Mouse (Mus musculus) urinary bladder, postnatal 10 days (tissue): ENCODE results near the gene Pitpnm1.

Experiments
- DNase-seq: peaks from one replicate; pipeline ENCODE4 v3.0.0; 2022; ENCODE audit warnings: low spot score

The Pitpnm1 gene

DNA sequence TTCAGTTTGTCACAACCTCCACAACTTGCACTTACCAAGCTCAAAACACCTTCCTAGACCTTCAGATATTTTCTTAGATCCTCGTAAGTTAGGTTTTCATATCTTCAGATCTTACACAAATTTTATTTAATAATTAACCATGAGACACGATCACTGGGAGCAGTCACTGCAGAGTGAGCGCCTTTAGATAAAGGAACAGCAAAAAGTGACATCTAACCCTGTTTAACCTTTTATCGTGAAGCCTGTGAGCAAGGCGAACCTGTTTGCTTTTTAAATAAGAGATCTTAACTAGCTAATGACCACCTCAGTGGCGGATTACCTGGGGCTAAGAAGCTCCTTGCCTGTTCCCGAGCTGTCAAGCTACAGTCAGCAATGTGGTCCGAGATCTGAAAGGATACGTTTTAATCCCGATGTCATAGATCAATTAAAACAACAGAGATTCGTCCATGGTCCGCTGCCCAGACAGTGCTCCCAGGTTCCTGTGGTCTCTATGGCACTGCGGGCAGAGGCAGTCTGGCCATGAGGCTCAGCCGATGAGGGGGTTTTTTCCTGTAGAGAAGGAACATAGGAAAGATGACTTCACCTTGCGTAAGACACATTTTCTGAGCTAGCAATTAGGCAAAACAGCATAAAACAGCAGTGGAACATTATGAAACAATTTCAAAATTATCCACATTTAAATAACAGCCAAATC lies 30.9 kb upstream of the Pitpnm1 start:
- no peak for DNase-seq

DNA sequence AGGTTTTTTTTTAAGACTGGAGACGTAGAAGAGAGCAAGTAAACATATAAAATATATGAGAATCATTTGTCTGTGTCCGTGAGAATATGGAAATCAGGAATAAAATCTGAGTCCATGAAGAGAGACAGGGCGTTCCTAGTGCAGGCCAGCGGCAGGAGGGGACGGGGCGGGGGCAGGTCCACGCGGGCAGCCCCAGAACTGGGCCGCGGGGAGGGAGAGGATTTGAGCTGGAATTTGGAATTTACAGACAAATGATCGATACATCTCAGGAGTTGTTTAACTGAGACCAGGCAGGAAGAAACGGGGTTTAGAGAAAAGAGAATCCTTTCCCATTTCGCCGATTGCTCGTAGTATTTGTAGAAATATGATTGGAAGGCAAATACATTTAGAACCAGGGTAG lies 29.5 kb upstream of the Pitpnm1 start:
- DNase-seq, result no peak

DNA sequence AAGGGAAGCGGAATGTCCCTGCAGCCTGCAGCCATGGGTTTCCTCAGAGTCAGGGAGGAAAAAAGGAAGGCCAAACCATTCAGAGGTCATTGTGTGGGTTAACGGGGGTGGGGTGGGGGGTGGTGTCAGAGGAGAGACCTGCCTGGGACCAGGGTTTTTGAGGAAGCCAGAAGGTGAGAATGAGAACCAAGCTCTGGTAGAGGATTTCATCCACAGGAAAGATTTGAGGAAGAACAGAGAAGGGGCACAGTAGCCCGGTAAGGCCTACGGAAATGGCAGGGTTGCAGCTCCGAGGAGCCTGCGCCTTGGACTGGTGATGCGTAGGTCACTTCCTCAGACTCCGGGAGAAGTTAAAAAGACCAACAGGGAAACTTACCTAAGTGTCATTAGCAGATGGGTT lies 29.0 kb upstream of the Pitpnm1 start:
- DNase-seq, result no peak

DNA sequence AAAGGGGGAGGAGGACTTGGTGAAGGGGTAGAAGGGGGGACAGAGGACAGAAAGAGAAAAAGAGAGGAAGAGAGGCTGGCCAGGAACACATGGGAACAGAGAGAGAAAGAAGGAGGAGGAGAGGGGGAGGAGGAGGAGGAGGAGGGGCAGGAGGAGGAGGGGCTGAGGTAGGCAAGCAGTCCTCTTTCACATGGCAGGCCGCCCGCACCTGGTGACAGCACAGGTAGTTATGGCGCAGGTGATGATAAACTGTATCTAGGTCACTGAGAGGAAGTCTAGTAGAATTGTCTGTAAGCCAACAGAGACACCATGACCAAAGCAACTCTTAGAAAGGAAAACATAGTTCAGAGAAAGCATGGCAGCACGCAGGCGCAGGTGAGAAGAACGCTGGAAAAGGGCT lies 28.4 kb upstream of the Pitpnm1 start:
- DNase-seq, result no peak

DNA sequence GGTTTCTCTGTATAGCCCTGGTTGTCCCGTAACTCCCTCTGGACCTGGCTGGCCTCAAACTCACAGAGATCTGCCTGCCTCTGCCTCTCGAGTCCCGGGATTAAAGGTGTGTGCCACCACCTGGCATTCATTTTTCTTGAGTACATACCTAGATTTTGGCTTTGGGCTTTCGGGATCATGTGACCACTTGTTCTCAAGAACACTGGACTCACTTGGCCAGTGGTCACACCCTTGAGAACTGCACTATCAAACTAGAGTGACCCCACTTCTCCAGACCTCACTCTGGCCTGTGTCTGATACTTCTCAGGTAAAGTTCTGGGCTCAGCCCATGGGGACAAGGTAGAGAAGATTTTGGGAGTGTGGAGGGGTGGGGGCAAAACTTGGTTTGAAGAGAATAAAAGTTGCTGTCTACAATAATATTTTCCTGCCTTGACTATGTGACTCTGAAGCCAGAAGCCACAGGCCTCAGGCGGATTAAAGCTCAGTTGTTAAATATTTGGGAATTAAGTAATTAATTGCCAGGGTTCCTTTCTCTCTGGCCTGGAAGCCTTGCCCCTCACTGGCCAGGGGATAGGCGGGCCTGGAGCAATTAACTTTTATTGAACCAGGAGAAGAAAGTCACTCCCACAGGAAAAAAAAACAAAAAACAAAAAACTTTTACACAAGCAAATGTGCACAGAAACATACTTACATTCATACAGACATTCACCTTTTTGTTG lies 26.9 kb upstream of the Pitpnm1 start:
- no peak for DNase-seq

DNA sequence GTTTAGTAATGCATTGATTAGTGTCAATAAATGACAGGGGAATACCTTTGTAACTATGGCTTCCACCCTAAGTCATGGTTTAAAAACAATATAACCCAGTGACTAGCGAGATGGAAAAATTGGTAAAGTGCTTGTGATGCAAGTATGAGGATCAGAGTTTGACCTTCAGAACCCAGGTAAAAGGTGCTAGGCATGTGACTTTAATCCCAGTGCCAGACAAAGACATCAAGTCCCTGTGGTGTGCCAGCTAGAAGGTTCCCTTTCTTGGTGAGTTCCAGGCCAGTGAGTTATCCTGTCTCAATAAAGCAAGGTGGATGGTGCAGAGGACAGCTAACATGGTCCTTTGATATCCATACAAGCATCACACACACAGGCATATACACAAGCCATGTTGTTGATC lies 24.3 kb upstream of the Pitpnm1 start:
- no peak for DNase-seq

DNA sequence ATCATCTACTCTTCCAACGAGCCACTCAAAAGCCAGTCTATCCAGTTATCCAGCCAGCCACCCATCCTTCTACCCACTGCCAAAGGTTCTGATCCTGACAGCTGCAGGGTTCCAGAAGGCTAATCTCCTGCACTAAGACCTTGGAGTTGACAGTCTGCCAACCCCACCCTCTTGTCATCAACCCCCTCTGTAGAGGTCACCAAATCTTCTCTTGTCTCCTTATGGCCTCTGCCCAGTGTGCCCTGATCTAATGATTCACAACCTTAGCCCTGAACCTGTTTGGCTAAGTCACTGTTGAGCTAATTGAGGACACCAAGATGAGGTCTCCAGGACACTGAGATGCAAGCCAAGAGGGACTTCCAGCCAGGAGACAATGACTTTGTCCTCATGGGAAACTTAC lies 20.2 kb upstream of the Pitpnm1 start:
- no peak for DNase-seq

DNA sequence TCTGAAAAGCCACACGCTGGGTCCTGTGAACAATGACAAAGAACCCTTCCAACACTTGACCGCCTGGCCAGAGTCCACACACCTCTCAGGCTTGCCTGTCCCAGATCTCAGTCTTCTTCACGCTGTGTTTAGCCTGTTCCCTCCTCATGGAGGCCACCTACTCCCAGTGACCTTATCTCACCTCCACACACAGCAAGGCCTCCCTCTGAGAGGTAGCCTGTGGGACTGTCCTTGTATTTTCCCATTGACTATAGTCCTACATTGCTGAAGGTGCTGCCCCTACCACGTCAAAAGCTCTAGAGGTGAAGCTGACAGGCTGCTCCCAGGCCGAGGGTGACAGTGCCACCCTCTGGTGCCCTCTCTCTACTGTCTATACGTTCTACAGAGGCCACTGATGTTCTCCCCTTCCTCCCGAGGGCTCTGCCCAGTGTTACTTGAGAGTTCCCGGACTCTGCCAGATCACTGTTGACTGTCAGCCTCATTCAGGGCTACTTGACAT lies 19.2 kb upstream of the Pitpnm1 start:
- no peak for DNase-seq

DNA sequence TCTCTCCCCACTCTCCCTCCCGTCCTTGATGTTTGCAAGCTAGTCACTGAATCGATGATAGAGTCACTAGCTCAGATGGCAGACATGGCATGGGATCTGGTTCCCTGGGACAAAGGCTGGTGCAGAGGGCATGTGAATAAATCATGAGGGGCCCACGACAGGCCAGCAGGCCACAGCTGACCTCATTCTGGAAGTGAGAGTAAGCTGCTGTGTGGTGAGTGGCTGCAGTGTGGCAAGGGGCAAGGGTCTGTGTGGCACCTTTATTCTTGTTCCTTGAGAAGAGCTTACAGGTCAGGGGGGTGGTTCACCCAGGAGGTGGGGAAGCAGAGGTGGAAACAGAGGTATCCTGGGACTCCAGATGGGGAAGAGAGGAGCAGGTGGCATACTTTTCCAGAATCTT lies 18.4 kb upstream of the Pitpnm1 start, which contains the start of gene Cabp2:
Cabp2 (plus strand) TSS at position 185 of the 400 bp plus-strand sequence.
- DNase-seq, result no peak

DNA sequence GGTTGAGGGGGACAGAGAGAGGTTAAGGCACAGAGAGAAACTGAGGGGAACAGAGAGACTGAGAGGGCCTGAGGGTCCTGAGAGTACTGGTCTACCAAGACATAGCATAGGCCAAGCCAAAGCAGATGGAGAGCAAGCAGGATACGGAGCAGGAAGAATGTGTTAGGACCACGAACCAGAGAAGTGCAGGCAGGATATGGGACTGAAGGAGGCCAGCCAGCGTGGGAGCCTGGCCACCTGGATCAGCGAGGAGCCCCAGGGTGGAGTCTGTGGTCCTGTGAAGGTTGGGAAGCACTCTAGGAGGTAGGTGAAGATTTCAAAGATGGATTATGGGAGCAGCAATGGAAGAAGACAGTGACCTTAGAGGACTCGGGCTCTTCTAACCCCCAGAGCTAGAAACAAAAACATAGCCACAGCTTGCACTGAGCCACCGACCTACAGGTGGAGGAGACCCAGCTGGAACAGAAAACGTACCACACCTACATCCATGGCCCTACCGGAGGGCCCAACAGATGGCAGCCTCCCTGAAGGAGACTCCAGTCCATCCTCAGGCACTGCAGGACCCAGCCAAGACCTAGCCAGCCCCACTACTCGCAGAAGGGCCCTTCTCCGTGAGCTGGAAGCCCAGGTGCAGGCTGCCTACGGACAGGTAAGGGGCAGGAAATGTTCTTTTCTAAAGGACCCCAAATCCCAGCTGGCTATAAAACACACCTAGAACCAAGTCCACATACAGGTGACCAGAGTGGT lies 17.4 kb upstream of the Pitpnm1 start:
- DNase-seq, result no peak

DNA sequence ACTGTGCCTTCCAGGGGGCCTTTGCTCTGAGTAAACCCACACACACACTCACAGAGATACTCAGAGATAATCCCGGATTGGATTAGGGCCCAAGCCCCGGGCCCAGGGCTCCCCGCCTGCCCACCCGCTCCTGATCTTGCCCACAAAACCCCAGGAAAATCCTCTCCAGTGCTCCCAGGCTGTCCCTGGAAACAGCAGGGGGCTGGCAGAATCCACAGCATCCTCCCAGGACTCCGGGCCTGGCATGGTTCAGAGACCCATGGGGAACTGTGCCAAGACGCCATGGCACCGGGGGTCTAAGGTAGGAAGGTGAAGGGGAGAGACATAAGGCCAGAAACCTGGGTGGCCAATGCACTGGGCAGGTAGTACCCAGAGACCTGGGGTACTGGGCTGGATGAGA lies 16.5 kb upstream of the Pitpnm1 start:
- DNase-seq, result no peak

DNA sequence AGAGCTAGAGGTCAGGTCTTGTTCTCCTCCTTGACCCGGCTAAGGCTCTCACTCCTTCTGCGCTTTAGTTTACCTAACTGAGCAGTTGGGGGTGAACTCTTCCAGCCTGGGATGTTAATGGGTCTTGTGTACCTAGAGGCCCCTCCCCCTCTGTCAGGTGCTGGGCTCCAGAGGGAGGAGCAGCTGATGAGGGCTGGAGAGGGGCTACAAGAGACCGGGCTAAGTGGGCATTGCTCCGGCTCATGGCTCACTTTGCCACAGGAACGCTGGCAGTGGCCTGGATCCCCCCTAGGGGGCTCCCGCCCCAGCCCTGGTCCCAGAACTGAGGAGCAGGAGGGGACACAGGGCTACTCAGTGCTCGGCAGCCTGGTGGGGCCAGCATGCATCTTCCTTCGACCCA lies 16.0 kb upstream of the Pitpnm1 start:
- DNase-seq, result no peak

DNA sequence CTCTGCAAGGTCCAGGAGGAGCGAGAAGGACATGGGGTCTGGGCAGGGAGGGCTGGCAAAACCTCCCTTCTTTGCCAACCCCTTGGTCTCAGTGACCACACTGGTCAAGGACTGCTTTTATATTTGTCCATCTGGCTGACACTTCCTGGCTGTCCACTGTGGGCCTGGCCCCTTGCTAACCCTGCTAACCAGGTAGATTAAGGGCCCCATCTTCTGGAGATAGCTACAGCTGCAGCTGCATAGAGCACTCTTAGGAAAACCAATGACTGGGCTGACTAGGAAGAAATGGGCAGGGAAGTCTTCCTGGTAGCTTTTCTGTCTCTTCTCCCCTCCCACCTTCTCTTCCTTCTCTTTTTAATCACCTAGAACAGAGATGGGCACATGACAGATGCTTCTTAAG lies 14.8 kb upstream of the Pitpnm1 start:
- no peak for DNase-seq

DNA sequence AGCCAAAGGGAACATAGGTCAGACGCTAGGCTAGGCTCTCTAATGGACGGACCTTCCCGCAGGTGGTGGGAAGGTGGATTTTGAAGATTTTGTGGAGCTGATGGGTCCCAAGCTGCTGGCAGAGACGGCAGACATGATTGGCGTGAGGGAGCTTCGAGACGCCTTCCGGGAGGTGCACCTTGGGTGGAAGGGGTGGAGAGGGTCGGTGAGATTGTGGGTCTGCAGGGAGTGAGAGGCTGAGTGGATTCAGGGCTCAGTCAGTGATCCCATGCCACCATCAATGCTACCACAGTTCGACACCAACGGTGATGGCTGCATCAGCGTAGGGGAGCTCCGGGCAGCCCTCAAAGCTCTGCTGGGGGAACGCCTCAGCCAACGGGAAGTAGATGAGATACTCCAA lies 13.6 kb upstream of the Pitpnm1 start:
- DNase-seq, result no peak

DNA sequence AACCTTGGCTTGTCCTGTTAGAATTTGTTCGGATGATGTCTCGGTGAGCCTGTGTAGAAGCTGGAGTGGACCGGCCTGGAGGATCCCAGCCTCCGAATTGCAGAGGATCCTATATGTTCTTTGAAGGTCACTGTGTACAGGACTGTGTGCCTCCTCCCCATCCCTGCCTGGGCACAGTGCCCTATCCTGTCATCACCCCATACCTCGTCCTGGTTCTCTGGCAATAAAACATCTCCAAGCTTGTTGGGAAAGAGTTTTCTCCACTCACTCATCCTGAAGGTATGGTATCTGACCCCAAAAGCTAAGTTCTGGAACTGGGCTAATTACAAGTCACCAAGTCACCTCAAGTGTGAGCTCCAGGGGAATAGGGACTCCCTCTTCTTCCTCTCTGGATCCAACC lies 12.7 kb upstream of the Pitpnm1 start:
- no peak for DNase-seq

DNA sequence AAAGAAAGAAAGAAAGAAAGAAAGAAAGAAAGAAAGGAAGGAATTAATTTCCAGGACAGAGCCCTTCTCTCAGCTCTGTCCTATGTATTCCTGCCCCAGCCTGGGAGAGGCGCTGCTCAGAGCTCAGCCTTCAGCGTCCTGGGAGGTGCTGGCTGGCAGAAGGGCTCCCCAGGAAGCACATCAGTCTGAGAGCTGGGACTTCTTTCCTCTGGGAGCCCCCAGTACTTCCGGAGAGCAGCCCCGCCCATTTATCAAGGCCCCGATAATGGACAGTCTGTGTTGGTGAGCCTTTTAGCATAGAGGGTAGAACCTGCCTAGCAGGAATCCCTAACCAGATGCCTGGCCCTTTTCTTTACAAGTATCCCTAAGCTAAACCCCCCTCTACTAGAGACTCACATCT lies 11.7 kb upstream of the Pitpnm1 start:
- DNase-seq, result no peak

DNA sequence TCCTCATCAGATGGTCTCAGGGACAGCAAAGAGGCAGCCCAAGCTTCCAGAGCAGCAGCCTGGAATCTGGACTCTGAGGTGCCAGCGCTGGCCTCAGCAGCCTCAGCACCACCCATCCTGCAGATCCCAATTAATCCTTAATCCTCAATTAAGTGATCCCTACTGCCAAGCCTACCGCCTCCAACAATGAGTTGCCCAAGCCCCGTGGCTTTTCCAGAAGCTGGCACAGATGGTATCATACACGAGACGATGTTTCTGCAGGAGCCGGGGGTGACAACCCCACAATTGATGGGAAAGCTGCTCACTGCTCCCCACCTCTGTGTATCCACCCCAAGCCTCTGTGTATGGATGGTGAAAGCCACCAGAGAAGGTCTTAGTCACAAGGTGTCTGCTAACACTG lies 10.7 kb upstream of the Pitpnm1 start:
- DNase-seq, result no peak

DNA sequence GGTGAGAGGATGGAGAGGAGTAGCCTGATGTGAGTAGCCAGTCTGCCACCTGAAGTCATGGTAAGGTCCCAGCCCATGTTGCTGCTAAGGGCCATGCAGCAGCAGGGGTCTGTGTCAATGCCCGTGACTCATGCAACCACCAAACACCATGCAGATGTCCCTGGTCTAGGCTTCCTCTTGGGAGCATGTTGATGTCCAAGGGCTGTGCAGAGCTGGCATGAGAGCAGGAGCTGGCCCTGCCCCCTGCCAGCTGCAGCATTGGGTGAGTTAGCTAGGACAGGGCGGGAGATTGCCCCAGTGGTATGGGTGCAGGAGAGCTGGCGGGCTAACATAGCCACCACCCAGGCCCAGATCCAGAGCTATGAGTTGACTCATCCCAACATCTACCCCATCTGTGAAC lies 9.4 kb upstream of the Pitpnm1 start:
- DNase-seq, result no peak

DNA sequence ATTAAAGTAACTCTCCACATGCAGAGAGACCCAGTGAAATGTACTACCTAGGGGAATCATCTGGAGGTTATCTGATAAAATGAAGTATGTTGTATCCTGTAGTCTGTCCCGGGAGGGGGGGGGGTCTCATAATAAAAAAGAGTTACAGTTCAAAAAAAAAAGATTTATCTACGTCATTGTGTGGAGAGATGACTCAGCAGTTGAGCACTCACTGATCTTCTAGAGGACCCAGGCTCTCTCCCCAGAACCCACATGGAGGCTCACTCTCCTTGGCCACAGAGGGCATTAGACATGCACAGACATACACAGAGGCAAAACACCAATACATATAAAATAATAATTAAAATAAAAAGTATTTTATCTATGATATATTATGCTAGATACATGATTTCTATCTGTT lies 8.4 kb upstream of the Pitpnm1 start:
- no peak for DNase-seq

DNA sequence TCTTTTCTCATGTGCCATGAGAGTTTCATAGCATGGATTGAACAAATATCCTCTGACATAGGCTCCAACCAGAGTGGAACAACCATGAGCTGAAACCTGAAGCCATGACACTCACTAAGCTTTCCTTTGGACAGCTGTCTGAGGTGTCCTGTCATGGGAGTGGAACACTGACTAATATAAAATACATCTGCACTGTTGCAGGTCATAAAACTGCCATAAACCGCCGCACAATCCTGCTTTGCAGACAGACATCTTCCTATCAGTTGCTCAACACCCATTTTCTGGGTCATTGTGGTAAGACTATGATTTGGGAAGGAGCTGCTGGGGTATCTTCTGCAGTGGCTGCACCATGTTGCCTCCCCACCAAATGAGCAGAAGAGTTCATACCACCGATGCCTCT lies 7.0 kb upstream of the Pitpnm1 start:
- DNase-seq, result no peak

DNA sequence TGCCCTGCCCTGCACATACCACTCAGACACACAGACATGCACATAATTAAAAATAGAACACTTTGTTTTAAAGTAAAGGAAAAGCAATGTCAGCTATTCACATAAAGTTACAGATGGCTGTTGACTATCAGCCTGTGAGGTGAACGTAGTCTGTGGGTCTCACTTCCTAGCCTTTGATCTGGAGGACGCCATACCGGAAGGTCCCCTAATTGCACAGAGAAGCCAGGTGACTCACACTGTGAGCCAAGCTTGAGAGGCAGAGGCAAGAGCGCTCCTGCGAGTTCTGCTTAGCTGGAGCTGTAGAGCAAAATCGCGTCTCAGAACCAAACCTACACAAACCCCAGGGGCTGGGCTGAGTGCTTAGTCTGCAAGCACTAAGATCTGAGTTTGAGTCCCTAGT lies 6.0 kb upstream of the Pitpnm1 start:
- DNase-seq, result no peak

DNA sequence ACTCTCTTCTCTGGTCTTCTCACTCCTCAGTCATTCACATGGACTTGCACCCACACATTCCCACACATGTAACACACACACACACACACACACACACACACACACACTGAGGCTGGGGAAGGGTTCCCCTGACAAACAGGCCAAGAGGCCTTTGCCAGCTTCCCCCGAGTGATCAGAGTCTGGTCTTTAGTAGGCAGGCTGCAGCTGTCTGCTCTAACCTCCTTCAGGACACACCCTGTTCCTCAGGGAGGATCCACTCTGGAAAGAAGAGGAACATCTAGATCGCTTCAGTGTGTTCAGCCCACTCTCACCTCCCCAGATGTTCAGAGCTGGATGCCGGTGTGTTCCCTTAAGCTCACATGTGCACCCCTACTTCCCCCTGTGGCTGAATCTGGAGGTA lies 5.5 kb upstream of the Pitpnm1 start:
- DNase-seq, result no peak

DNA sequence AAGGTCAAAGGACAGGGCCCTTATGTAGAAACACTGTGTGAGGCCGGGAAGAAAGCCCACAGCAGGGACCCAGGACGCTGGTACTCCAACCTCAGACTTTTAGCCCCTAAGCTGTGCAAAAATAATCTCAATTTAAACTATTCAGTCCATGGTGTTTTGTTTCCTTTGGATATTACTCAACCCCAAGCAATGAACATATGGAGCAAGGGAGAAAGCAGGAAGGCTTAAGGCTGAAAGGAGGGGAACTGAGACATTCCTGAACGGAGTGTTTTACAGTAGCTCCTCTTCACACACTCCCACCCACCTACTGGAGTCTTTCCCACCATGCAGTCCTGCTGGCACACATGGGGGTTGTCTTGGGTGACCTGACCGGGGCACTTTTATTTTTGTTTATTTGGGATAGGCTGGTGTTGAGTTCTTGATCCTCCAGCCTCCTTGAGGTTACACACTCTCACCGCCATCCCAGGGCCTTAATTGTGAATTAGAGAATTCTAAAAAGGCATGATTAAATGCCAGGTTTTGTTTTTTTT lies 5.0 kb upstream of the Pitpnm1 start:
- DNase-seq, result no peak
